Mouse (Mus musculus) colon, adult 2 months (tissue): ENCODE measurements around the gene Gm49387. TPM values are rescaled to one million over a fixed set of nuclear protein-coding genes. Genes with fewer than 3 reads are reported as not detected.

Experiments
- polyA plus RNA-seq: library from polyadenylated mRNA; depleted of rRNA; stranded (reverse); fragments of >200 nt; gene quantifications from 2 replicates; pipeline ENCODE4 v1.2.3, GENCODE M21; 2012; rRNA removed

The Gm49387 gene
- 0.38 TPM in 1 of 2 replicates, not detected in the other for polyA plus RNA-seq

GRCm38 (mm10) chr14:31640346-31640889 is at the start of gene Gm49387:
Gene Gm49387, minus strand, starts transcription at chr14:31640878.

GRCm38 (mm10) chr14:31640890-31641505 is 320 bp upstream of the Gm49387 start, which contains the start of the genes Btd and Hacl1:
Gene Btd, plus strand, starts transcription at chr14:31641028.
Gene Hacl1, minus strand, starts transcription at chr14:31641286.

GRCm38 (mm10) chr14:31591243-31591642 is 49.4 kb downstream of the Gm49387 start, which contains the start of gene Colq:
Gene Colq, minus strand, starts transcription at chr14:31591343.

Other genes with a start within 250 kb of the Gm49387 start
- gene Sh3bp5, start 204.8 kb downstream of the Gm49387 start, polyA plus RNA-seq = 7.5 and 8.6 TPM in 2 replicates
- 30.4 and 34.3 TPM in 2 replicates for gene Eaf1, start 146.5 kb downstream of the Gm49387 start, polyA plus RNA-seq
- 3.0 and 3.8 TPM in 2 replicates for gene Mettl6, start 145.8 kb downstream of the Gm49387 start, polyA plus RNA-seq
- gene Colq, start 49.5 kb downstream of the Gm49387 start, polyA plus RNA-seq = 1.4 and 1.8 TPM in 2 replicates
- 12.2 and 16.1 TPM in 2 replicates for gene Btd, start 150 bp upstream of the Gm49387 start, polyA plus RNA-seq
- 2.9 and 4.6 TPM in 2 replicates for gene Hacl1, start 408 bp upstream of the Gm49387 start, polyA plus RNA-seq
- gene Ankrd28, start 189.8 kb upstream of the Gm49387 start, polyA plus RNA-seq = 3.2 and 3.4 TPM in 2 replicates